Mouse (Mus musculus): ENCODE data around the gene Clca2. TPM values are rescaled to one million over a fixed set of nuclear protein-coding genes. Genes with fewer than 3 reads are reported as not detected.

Gene Clca2
- not detected in 2 replicates for total RNA-seq (2017)

DNA sequence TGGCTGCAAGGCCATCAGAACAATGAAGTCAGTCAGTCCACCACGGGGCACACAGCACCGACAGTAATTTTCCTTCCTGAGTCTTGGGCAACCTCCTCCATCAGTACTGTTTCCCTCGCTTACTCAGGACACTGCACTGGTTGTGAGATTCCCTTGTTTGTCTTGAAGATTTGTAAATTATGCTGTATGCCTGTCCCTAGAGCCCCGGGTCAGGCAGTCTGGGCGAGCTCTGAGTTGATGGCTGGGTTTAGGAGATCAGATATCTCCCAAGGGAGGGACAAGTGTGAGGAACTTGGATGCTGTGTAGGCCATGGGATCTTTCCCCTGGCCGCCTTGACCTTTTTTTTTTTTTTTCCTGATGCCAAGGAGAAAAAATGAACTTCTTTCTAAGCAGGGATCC lies at the start of gene Clca2:
Gene Clca2, minus strand, starts transcription at position 153 of the 400 bp plus-strand sequence.
- ATAC-seq (replicated peaks; ENCODE audit: low read depth, poor library complexity, severe bottlenecking), result no peak

DNA sequence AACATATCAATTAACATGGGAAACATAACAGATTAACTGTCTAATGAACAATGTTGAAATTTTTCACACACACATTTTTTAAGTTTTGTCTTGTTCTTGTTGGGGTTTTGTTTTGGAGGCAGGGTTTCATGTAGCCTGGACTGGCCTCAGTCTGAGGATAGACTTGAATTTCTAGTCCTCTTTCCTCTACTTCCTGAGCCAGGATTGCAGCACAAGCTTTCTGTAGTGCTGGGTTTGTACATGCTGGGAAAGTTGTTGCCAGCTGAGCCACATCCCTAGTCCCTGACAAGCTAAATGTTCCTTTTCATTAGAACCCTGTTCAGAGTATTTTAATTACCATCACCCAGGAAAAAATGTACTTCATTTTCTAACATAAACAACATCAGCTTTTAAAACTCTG lies 48.7 kb upstream of the Clca2 start:
- no peak for ATAC-seq (replicated peaks; ENCODE audit: low read depth, poor library complexity, severe bottlenecking)

DNA sequence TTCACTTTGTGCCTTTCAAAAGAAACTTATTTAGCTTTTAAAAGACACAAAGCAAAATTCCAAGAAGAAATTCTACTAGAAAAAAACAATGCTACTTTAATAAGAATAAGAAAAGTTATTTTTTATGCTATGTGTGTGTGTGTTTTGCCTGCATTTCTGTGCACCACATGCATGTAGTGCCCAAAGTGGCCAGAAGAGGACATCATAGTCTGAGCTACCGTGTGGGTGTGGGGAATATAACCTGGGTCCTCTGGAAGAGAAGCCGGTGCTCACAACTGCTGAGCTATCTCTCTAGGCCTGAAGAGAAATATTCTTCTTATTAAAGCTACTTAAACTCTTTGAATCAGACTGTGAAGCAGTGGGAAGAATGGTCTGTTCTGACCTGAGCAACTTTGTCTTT lies 48.2 kb upstream of the Clca2 start:
- ATAC-seq (replicated peaks; ENCODE audit: low read depth, poor library complexity, severe bottlenecking), result peak; percentile 52; the same call in 1 of the 2 replicates

DNA sequence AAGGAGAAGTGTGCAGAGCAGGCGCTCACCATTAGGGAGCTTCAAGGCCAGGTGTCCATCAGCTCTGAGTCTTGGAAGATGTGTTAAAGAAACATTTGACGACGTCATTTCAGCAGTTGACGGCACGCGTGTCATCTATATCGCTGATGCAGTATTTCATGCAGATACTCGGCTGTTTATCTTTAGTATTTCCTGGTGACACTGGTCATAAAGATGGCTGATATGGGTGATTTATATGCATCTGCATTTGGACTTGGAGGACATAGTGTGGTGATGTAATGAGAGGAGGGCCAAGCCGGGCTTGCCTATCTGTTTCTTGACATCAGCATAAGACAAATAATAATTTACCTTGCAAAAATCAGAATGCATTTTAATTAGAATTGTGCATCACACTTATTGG lies 47.6 kb upstream of the Clca2 start:
- ATAC-seq (replicated peaks; ENCODE audit: low read depth, poor library complexity, severe bottlenecking), result no peak

DNA sequence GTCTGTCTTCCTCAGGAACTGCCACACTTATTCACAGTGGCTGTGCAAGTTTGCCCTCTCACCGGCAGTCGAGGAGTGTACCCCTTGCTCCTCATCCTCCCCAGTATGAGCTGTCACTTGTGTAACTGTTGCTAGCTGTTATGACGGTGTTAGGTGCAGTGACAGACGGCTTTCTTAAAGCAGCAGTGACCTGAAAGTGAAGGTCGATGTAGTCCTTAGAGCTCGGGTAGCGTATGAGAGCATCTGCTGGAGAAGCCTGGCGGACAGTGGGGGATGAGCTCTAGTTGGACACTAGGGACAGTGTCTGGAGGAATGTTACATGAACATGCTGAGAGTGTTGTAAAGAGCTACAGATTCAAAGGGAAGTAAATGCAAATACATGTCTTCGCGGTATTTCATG lies 44.6 kb upstream of the Clca2 start:
- no peak for ATAC-seq (replicated peaks; ENCODE audit: low read depth, poor library complexity, severe bottlenecking)

DNA sequence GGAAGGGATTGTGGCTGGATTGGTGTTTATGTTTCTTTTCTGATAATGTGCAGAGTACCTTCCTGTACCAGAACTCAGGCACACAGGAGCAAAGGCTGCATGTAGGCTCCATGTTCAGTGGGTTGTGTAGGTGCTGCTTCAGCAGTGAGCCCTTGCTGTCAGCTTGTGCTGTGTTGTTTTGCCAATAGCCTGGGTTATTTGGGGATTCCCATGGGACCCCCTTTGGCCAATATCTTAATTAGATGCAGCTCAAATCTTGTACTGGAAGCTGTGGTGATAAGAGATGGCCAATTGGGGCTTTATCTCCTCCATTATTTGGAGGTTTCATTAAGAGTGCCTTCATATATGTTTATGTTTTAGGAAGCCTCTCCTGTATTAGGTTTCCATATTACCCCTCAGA lies 43.7 kb upstream of the Clca2 start:
- no peak for ATAC-seq (replicated peaks; ENCODE audit: low read depth, poor library complexity, severe bottlenecking)

DNA sequence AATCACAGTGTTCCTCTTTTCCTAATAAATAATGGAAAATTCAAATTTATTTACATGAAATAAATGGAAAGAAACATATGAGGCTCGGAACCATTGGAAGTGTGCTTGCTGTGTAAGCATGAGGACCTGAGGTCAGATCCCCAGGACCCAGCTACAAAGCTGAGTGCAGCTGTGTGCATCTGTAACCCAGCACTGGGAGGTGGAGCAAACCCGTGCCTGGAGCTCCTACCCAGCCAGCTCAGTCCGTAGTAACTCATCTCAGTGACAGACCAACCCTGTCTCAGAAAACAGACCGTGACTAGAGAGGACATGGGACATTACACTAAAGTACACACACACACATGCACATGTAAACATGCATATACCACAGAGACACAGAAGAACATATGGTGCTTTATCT lies 41.0 kb upstream of the Clca2 start:
- ATAC-seq (replicated peaks; ENCODE audit: low read depth, poor library complexity, severe bottlenecking), result no peak

DNA sequence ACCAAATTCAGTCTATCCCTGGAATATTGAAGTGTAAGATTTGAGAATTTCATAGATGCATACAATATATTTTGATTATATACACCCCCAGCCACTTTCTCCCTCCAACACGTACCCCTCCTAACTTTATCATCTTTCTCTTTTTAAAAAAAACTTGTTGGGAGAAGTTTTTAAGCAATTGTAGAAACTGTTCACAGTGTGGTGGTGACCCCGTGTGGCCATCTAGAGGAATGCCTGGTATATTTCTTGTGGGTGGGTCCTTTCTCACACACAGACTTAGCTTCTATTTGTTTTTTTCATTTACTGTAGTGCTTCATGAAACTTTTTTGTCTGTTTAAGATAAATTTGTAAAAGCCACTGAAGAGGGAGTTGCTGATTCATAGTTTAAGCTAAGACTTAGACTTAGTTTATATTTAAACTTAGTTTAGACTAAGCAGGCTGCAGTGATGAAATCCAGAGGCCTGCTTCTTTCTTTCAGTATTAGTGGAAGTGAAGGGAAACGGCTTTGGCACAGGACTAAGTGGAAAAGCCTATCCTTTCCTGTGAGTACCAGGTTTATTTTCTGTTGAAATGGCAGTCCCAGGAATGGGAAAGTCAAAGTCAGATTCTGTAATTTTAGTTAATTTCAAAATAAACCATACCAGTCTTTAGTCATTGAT lies 32.1 kb upstream of the Clca2 start:
- ATAC-seq (replicated peaks; ENCODE audit: low read depth, poor library complexity, severe bottlenecking), result peak; percentile 98

DNA sequence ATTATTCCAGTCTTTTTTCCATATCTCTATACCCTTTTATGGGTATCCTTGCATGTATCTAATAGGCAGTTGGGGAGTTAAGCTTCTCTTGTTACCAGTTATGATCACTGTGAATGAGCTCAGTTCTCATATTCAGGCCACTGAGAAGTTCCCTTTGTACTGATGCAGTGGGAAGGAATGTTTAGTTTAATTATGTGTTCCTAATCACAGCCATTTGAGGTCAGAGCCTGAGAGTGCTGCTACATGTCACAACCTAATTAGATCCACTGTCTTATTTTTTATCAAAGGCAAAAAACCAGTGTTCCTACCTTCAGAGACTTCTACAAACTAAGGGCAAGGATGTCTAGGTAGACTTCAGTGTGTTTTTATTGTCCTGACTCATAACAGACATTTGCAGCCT lies 30.1 kb upstream of the Clca2 start:
- no peak for ATAC-seq (replicated peaks; ENCODE audit: low read depth, poor library complexity, severe bottlenecking)

DNA sequence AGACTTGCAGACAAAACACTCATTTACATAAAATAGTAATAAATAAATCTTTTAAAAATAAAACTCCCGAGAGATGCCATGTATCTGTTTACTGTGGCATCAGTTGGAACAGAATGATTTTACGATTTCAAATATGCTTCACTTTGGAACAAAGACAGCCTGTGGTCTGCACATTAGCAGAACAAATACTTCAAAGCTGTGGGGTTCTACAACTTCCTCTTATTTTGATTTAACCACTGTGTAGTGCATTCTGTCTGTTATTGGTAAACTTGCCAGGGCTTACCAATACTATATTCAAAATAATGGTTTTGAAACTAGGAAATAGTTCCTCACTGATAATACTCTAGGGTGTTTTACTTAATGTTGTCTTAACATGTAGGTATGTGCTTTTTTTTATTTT lies 27.4 kb upstream of the Clca2 start:
- 0 out of 2 replicates have a peak, but pooled peaks have one; percentile 52 for ATAC-seq (replicated peaks; ENCODE audit: low read depth, poor library complexity, severe bottlenecking)

DNA sequence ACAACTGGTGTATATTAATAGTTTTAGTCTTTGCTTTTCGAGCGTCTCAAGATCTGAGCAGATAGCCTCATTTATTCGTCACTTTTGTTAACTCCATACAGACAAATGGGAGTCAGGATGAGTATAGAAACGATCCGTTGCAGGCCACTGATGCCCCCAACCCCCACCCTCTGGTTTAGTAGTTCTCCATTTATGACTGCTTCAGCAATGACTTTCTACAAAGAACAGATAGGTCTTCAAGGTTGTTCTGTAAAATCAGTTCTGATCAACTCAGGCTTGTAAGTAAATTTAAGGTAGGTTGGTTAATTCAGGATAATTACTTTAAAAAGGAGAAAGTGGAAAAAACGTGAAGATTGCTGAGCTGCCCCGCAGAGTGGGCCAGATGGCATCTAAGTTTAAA lies 20.2 kb upstream of the Clca2 start:
- ATAC-seq (replicated peaks; ENCODE audit: low read depth, poor library complexity, severe bottlenecking), result no peak

DNA sequence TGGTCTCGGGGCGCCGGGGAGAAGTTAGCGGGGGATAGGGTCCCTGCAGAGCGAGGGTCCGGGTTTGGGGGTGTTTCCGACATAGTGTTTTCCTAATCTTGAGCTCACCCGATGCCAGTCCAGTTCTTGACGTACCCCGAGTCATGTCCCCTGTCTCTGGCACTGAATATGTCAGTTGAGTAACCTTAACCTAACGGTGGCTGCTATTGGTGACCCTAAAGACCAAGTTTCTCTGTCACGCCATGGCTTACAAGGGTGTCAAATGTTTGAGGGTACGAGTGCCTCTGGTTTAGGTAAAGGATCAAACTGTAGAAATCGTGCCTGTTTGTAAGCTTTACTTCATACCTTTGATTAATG lies 19.7 kb upstream of the Clca2 start:
- ATAC-seq (replicated peaks; ENCODE audit: low read depth, poor library complexity, severe bottlenecking), result no peak

DNA sequence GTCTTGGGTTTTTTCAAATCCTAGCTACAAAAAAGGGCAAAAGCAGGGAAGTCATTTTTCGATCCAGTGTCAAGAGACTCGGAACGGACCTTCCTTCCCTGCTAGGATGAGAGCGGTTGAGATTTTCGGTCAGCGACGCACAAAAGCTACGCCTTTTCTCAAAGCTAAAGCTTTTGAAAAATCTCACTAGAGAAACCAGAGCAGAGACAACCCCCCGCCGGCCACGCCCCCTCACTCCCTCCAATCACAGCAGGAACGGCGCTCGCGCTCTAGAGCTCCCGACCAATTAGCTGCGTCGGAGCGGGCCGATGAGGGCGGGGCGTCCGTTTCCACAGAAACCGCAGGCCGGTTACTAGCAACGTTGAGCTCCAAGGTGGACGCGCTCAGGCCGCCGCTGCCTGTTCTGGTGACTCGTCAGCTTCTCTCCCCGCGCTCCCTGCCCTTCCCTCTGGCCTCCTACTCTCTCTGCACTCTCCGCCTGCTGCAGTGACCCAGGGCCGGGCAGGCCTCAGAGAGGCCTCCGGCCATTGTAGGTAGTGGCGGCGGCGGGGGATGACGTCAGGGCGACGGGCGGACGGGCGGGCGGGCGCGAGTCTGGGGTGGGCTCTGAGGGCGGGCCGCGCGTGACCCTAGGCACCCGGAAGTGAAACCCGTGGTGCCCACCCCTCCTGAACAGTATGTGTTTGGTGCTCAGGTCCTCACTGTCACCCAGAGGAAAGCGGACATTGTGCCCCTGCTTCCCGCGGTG lies 19.2 kb upstream of the Clca2 start, which contains the start of gene Odf2l:
Gene Odf2l, plus strand, starts transcription at position 335 of the 748 bp plus-strand sequence.
- peak; percentile 94 for ATAC-seq (replicated peaks; ENCODE audit: low read depth, poor library complexity, severe bottlenecking)

DNA sequence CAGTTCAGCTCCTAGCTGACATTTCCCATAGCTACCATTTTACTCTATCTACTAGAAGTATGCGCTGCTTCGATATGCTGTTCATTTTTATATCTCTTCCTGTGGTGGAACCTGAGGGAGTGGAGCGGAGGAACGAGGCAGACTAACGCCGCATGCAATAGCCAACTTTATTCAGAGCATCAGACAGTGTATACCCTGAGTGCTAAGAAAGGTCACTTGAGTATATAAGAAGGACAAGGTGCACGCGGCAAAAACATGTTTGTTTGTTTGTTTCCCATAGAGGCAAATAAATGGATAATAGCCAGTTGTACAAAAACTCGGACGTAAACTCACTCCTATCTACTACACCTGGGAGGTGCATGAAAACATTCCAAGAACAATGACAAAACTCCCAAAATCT lies 18.4 kb upstream of the Clca2 start:
- ATAC-seq (replicated peaks; ENCODE audit: low read depth, poor library complexity, severe bottlenecking), result no peak

DNA sequence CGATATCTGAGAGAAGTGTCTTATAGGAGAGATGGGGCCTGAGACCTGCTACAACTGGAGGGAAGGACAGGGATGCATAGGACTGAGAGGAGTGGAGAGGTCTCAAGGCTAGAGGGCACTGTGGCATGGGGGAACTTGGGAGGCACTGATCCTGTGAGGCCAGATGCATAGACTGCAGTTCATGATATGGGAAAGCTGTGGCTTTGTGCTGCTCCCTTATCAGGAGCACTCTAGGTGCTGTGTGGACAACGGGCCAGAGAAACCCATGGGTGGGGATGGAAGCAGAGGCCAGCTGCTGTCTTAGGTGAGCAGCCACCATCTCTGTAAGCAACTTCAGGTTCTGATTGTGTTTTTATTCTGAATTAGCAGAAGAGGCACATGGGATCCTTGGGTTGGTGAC lies 15.9 kb upstream of the Clca2 start:
- no peak for ATAC-seq (replicated peaks; ENCODE audit: low read depth, poor library complexity, severe bottlenecking)

DNA sequence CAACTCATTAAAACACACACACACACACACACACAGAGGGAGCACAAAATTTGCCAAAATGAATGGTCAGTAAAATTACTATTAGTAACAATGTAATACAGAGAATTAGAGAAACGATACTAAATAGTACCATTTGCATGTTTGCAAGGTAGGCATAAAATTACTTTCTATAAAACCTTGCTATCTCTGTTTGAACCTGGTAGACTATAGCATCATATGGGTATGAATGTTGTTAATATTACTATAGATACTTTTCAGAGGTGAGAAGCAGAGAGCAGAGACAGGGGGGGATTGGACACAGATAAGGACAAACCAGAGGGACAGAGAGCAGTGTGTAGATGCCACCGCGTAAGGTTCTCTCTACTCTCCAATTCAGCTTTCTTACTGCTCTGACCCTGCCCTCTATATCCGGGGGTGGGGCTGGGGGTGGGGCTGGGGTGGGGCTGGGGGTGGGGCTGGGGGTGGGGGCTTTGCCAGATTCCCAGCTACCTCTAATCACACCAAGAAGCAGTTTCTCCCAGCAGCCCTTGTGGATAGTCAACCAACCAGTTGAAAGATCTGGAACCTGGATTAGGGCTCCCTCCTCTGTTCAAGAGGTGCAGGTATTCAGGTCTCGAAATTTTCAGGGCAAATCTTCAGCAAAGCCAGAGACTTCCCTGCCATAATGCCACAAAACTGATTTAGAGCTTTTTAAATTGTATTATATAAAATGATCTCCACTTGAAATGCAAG lies 6.7 kb upstream of the Clca2 start:
- ATAC-seq (replicated peaks; ENCODE audit: low read depth, poor library complexity, severe bottlenecking), result no peak

DNA sequence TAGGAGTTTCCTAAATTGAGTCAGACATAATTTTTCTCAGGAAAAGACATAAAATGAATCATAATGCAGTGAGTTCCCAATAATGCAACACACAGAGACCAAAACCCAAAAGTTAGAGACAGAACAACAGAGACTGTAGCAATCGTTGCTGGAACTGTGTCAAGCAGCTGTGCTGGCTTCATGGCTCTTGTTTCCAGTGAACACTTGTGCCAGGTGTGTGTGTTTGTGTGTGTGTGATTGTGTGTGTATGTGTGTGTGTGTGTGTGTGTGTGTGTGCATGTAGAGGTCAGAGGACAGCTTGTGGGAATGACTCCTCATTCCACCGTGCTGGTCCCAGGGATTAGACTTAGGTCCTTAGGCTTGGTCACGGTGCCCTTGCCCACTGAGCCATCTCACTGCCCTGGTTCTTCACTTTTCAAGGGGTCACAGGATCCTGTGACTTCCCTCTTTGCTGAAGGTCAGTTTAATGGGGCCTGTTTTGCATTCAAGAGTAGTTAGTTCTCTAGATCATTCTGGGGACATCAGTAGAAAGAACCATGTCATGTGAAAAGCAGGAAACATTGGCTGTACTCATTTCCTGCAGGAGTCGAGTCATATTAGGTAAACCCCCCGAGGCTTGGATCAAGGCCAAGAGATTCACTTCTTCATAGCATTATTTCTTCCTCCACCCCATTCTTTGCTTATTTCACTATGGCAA lies 6.0 kb upstream of the Clca2 start:
- peak; percentile 54 for ATAC-seq (replicated peaks; ENCODE audit: low read depth, poor library complexity, severe bottlenecking)

DNA sequence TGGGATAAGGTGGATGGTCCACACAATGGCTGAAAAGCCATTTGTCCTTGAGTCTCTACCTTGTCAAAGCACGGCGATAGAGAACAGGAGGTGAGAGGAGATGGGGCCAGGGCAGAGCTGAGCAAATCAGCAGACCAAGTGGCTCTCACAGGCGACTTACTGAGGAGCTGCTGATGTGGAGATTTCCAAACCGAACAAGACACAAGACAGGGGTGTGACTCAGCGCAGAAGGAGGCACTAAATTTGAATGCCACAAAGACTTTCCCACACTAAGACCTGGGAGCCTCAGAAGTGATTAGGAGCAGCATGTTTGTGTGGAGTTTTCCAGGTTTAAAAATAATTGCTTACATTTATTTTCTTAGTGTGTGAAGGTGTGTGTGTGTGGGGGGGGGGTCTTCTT lies 4.5 kb upstream of the Clca2 start:
- 0 out of 2 replicates have a peak, but pooled peaks have one; percentile 31 for ATAC-seq (replicated peaks; ENCODE audit: low read depth, poor library complexity, severe bottlenecking)

DNA sequence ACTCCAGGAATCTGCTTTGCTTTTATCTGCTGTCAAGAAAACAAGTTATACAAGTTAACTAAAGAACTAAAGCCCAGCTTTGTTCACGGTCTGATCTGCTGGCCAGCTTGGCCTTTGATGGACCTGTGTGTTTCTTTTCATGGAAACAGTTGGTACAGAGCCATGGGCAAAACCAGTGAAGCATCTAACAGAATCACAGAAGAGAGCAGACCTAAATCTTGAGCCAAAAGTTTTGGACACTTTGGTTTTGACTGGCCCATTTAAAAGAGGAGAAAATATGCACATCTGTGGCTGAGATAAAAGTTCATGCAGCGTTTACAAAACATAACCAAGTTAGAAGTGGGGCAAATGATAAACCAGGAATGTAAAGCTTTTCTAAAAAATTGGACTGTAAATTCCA lies 4.1 kb upstream of the Clca2 start:
- no peak for ATAC-seq (replicated peaks; ENCODE audit: low read depth, poor library complexity, severe bottlenecking)

DNA sequence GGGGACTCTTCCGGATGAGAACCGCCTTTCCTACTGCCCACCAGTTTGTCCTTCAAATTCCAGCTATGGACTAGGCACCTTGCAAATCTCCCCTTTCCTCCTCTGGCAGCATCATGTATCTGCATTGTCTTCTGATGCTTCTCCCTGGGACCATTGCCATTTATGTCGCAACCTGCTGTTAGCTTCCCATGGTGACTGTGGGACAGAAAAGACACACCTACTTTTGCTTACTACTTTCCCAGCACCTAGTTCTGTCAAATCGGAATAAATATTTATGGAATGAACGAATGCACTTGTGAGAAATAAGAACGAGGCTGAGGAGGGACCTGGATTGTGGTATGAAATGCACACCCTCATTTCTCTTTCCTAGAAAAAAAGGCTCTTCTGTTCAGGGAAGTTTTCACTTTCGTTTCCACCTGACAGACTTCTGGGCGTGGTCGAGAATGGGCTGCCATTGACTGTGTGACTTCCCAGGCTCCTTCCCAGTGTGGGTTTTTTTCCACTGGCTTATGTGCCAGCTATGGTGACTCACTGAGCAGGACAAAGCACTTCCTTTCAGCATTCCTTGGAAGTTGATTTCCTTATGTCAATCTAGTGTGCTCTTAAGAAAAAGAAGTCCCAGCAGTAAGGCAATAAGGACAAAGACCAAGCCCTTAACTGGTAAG lies 2.8 kb upstream of the Clca2 start:
- ATAC-seq (replicated peaks; ENCODE audit: low read depth, poor library complexity, severe bottlenecking), result no peak
